Mouse (Mus musculus) lung, postnatal 0 days (tissue): ENCODE results near the gene Mical3.

Experiments used
- CTCF ChIP-seq: IDR thresholded peaks from 2 replicates; pipeline ENCODE4 v1.5.1; 2016; ENCODE audit warnings: antibody characterized with exemption, mild to moderate bottlenecking
- EP300 ChIP-seq: IDR thresholded peaks from 2 replicates; pipeline ENCODE4 v1.6.1; 2016; ENCODE audit warnings: antibody characterized with exemption, mild to moderate bottlenecking, control low read depth

DNA sequence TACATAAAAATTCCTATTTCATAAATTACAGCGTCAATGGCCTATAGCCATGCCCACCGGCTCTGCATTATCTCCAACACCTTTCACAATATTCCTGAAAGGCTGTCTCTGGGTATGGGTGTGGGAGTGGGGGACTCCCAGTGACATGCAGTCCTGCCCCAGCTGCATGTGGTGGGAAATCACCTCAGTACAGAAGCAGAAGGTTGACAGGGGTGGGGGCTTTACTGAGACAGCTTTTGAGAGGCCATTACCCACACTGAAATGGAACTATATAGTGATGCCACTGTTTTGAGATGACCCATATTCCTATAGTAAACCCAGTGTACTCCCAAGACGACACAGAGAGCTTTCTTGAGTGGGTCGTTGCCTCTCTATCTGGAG lies 31.6 kb downstream of the Mical3 start:
- TF ChIP-seq CTCF, result no peak
- TF ChIP-seq EP300, result no peak
